Mouse (Mus musculus) midbrain, embryonic 10.5 days (tissue): Measurements from ENCODE around the gene Mrpl58. TPM values are rescaled to one million over a fixed set of nuclear protein-coding genes. Genes with fewer than 3 reads are reported as not detected.

ENCODE experiments used
- DNase-seq: peaks from one replicate; pipeline ENCODE4 v3.0.0-alpha.2; 2017; ENCODE audit warnings: low spot score
- H3K27ac ChIP-seq: fragments of 300-500 bp; sonication (generic); replicated peaks from 2 replicates; pipeline ENCODE4 v1.5.1; 2016; ENCODE audit warnings: mild to moderate bottlenecking
- H3K27me3 ChIP-seq: fragments of 300-500 bp; sonication (generic); 2 replicates; pipeline ENCODE4 v1.6.1; 2016; ENCODE audit warnings: low read depth, mild to moderate bottlenecking; ENCODE audit not compliant: poor library complexity, severe bottlenecking
- H3K36me3 ChIP-seq: fragments of 300-500 bp; sonication (generic); 2 replicates; pipeline ENCODE4 v1.6.1; 2016; ENCODE audit warnings: mild to moderate bottlenecking, moderate library complexity
- H3K4me1 ChIP-seq: fragments of 300-500 bp; sonication (generic); 2 replicates; pipeline ENCODE4 v1.6.1; 2016
- H3K4me3 ChIP-seq: fragments of 300-500 bp; sonication (generic); 2 replicates; pipeline ENCODE4 v1.5.1; 2016; ENCODE audit warnings: mild to moderate bottlenecking, moderate library complexity
- H3K9me3 ChIP-seq: fragments of 300-500 bp; sonication (generic); replicated peaks from 2 replicates; pipeline ENCODE4 v1.6.1; 2016; ENCODE audit warnings: mild to moderate bottlenecking
- WGBS: fragments of 180-500 bp; shearing (Covaris S2); methylation state at CpG from one replicate; pipeline ENCODE4 v1.1.7; 2016; 5-methylcytosine and 5-hydroxymethylcytosine counted together
- polyA plus RNA-seq: library from polyadenylated mRNA; unstranded; fragments of >200 nt; fragmentation: Nextera tagmentation; extraction: Ambion mirVana; gene quantifications from 2 replicates; pipeline ENCODE4 v1.2.1, GENCODE M21; 2016

The Mrpl58 gene
- polyA plus RNA-seq, 1 experiment from 2014 or later: 256 TPM

- Histone ChIP-seq H3K27me3 (peaks cover 92% of the 10 kb centered on the region), H3K27ac (no peak overlapping the region), H3K36me3 (no peaks in the 10 kb centered on the region), H3K4me3 (no peak overlapping the region), H3K4me1 (peaks cover 13% of the 10 kb centered on the region), H3K9me3 (no peaks in the 10 kb centered on the region)
- no peak for DNase-seq
- 46% methylated on average over 2 of the region's 2 CpGs for WGBS
Observed at GRCm38 (mm10) chr11:115372737-115373136, 30.8 kb upstream of the Mrpl58 start.

GRCm38 (mm10) chr11:115373805-115374694 lies 29.5 kb upstream of the Mrpl58 start:
- H3K27me3 ChIP-seq: peaks cover 79% of the 10 kb centered on the region
- H3K4me1 ChIP-seq: peaks cover 12% of the 10 kb centered on the region
- no peaks in the 10 kb centered on the region for H3K36me3 ChIP-seq
- H3K4me3 ChIP-seq: peak overlapping the region; percentile 57
- 3% methylated on average over 30 of the region's 30 CpGs for WGBS
- H3K27ac ChIP-seq: peak overlapping the region; percentile 72
- 0 out of 2 replicates have a peak, but pooled peaks cover 6% of the 10 kb centered on the region for H3K9me3 ChIP-seq
- DNase-seq: peak; percentile 61

GRCm38 (mm10) chr11:115374695-115375425 lies 28.7 kb upstream of the Mrpl58 start:
- no peak for DNase-seq
- H3K36me3 ChIP-seq: no peaks in the 10 kb centered on the region
- H3K4me1 ChIP-seq: peaks cover 12% of the 10 kb centered on the region
- peaks cover 70% of the 10 kb centered on the region for H3K27me3 ChIP-seq
- peak overlapping the region; percentile 57 for H3K4me3 ChIP-seq
- no peak overlapping the region for H3K27ac ChIP-seq
- 0 out of 2 replicates have a peak, but pooled peaks cover 6% of the 10 kb centered on the region for H3K9me3 ChIP-seq
- WGBS: 67% methylated on average over 12 of the region's 12 CpGs

- Histone ChIP-seq H3K27ac (no peak overlapping the region), H3K36me3 (no peaks in the 10 kb centered on the region), H3K9me3 (0 out of 2 replicates have a peak, but pooled peaks cover 6% of the 10 kb centered on the region), H3K4me3 (no peak overlapping the region), H3K4me1 (peaks cover 22% of the 10 kb centered on the region), H3K27me3 (peaks cover 59% of the 10 kb centered on the region)
- 77% methylated on average over 7 of the region's 7 CpGs for WGBS
- no peak for DNase-seq
Observed at GRCm38 (mm10) chr11:115376722-115377121, 26.8 kb upstream of the Mrpl58 start.

GRCm38 (mm10) chr11:115377254-115377653 lies 26.3 kb upstream of the Mrpl58 start:
- Histone ChIP-seq H3K4me1 (peaks cover 27% of the 10 kb centered on the region), H3K9me3 (0 out of 2 replicates have a peak, but pooled peaks cover 6% of the 10 kb centered on the region), H3K27ac (no peak overlapping the region), H3K36me3 (no peaks in the 10 kb centered on the region), H3K27me3 (peaks cover 53% of the 10 kb centered on the region), H3K4me3 (no peak overlapping the region)
- WGBS: 88% methylated on average over 4 of the region's 4 CpGs
- DNase-seq: no peak

GRCm38 (mm10) chr11:115377854-115378253 lies 25.7 kb upstream of the Mrpl58 start:
- no peak overlapping the region for H3K27ac ChIP-seq
- DNase-seq: no peak
- H3K9me3 ChIP-seq: 0 out of 2 replicates have a peak, but pooled peaks cover 6% of the 10 kb centered on the region
- H3K27me3 ChIP-seq: peaks cover 47% of the 10 kb centered on the region
- H3K4me1 ChIP-seq: peaks cover 33% of the 10 kb centered on the region
- WGBS: 84% methylated on average over 7 of the region's 7 CpGs
- no peak overlapping the region for H3K4me3 ChIP-seq
- no peaks in the 10 kb centered on the region for H3K36me3 ChIP-seq

- 8% methylated on average over 9 of the region's 9 CpGs for WGBS
- Histone ChIP-seq H3K9me3 (0 out of 2 replicates have a peak, but pooled peaks cover 6% of the 10 kb centered on the region), H3K27ac (peak overlapping the region; percentile 98), H3K36me3 (no peaks in the 10 kb centered on the region), H3K27me3 (peaks cover 20% of the 10 kb centered on the region), H3K4me1 (peaks cover 54% of the 10 kb centered on the region), H3K4me3 (peak overlapping the region; percentile 94)
- DNase-seq: no peak
Observed at GRCm38 (mm10) chr11:115381276-115381675, 22.3 kb upstream of the Mrpl58 start.

- Histone ChIP-seq H3K27ac (peak within 1 kb of the TSS; percentile 98), H3K4me1 (peaks cover 54% of the 10 kb centered on the region), H3K27me3 (peaks cover 14% of the 10 kb centered on the region; the same call in 1 of the 2 replicates), H3K36me3 (peaks cover 3% of the 10 kb centered on the region; the same call in 1 of the 2 replicates), H3K4me3 (peak within 1 kb of the TSS; percentile 94), H3K9me3 (0 out of 2 replicates have a peak, but pooled peaks cover 6% of the 10 kb centered on the region)
- WGBS: under 1% methylated on average over 75 of the region's 76 CpGs
- DNase-seq: peak; percentile 92
Observed at GRCm38 (mm10) chr11:115381743-115382539, 21.6 kb upstream of the Mrpl58 start, which contains the start of gene Cdr2l. Cdr2l (plus strand) TSS chr11:115381916.

GRCm38 (mm10) chr11:115382891-115383290 lies 20.7 kb upstream of the Mrpl58 start:
- Histone ChIP-seq H3K4me3 (peak overlapping the region; percentile 94), H3K9me3 (0 out of 2 replicates have a peak, but pooled peaks cover 5% of the 10 kb centered on the region), H3K27ac (peak overlapping the region; percentile 98), H3K36me3 (peaks cover 7% of the 10 kb centered on the region), H3K4me1 (peaks cover 54% of the 10 kb centered on the region), H3K27me3 (peaks cover 13% of the 10 kb centered on the region; the same call in 1 of the 2 replicates)
- DNase-seq: no peak
- 21% methylated on average over 5 of the region's 5 CpGs for WGBS

- peak overlapping the region; percentile 94 for H3K4me3 ChIP-seq
- 0 out of 2 replicates have a peak overlapping the region, but pooled peaks have one; percentile 98 for H3K27ac ChIP-seq
- 76% methylated on average over 16 of the region's 16 CpGs for WGBS
- no peak for DNase-seq
- peaks cover 13% of the 10 kb centered on the region; the same call in 1 of the 2 replicates for H3K27me3 ChIP-seq
- H3K4me1 ChIP-seq: peaks cover 54% of the 10 kb centered on the region
- no peaks in the 10 kb centered on the region for H3K9me3 ChIP-seq
- peaks cover 16% of the 10 kb centered on the region for H3K36me3 ChIP-seq
Observed at GRCm38 (mm10) chr11:115383701-115384474, 19.7 kb upstream of the Mrpl58 start.

- WGBS: 72% methylated on average over 5 of the region's 5 CpGs
- H3K9me3 ChIP-seq: no peaks in the 10 kb centered on the region
- no peak for DNase-seq
- H3K27ac ChIP-seq: peak overlapping the region; percentile 49; the same call in 1 of the 2 replicates
- peaks cover 13% of the 10 kb centered on the region; the same call in 1 of the 2 replicates for H3K27me3 ChIP-seq
- peaks cover 20% of the 10 kb centered on the region for H3K36me3 ChIP-seq
- H3K4me1 ChIP-seq: peaks cover 54% of the 10 kb centered on the region
- peak overlapping the region; percentile 94; the same call in 1 of the 2 replicates for H3K4me3 ChIP-seq
Observed at GRCm38 (mm10) chr11:115384587-115384986, 19.0 kb upstream of the Mrpl58 start.
